Mouse (Mus musculus) mouse embryonic stem cell (cell line): ENCODE measurements at regions not wholly inside any gene's neighbourhood (a gene's known extent, or its start where the extent isn't known, plus 50 kb on each side); places are given as distances from the start of the nearest gene placed in this dataset.

ENCODE experiments used
- in situ Hi-C, 2 experiments: fragments of 300-500 bp; cut with MboI; formaldehyde crosslinking; loops; 1 replicate in 1 of 2; 3 replicates in 1 of 2; pipeline ENCODE4 v1.14.3; 2019 to 2020; ENCODE audit warnings: low sequenced_read_pairs in 2 of 2, low pct_unique_long_range_greater_than_20kb in 1 of 2, mixed read lengths in 1 of 2; ENCODE audit not compliant: unreplicated experiment in 1 of 2

DNA sequence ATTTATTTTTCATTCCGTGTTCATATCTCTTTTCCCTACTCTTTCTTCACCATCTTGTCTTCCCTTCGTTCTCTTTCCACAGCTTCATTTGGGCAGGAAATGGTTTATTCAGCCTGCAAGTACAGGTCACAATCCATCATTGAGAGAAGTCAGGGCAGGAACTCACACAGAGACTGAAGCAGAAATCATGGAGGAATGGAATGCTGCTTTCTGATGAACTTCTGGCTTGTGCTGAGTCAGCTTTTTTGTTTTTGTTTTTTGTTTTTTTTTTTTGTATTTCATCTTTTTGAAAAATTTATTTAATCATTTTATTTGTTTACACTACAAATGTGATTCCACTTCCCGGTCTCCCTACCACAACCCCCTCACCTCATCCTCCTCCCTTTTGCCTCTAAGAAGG, 51.2 kb upstream of the Suclg2 start:
- in situ Hi-C loops = no loop called here

DNA sequence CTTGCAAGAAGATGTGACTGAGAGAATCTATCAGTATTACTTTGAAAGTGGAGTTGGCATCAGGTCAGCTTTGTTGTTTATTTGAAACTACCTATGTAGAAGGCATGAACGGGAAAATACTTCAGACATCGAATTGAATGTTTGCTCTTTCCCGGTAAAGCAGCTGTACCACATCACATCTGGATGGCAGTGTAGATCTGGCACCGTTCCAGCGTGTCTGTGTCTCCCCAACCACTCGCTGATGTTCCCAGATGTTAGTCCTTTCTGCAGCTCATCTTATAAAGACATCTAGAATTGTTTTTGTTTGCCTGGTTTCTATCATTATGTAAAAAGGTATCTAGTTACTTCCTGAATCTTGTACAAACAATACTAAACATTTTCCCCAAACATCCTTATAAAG, 83.1 kb upstream of the Suclg2 start:
- in situ Hi-C loops = no loop called here

DNA sequence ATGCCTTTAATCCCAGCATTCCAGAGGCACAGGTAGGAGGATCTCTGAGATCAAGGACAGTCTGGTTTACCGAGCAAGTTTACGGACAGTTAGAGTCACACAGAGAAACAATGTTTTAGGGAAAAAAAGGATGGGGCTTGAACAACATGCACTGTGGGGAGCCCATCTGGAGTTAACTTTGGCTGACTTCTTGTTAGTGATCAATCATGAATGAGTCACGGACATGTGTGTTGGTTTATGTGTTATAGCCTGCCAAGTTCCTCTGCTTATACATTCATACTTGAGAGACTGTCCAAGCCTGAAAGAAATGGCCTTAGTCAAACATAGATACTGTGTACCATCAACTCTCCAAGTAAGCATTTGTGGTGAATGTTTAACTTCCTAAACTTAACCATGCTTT, 122.9 kb upstream of the Suclg2 start:
- in situ Hi-C loops = no loop called here

DNA sequence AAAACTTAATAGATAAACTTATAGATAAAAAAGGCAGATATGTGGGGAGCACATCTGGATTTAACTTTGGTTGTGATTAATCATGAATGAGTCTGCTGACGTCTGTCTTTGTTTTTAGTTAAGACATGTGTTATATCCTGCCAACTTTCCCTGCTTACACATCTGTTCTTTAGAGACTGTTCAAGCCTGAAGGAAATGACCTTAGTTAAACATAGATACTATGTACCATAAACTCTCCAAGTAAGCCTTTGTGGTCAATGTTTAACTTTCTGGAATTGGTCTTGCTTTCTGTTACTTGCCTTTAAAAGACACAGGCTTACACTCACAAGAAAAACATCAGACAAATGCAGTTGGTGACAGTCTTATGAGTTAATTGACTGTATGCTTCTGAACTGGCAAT, 127.9 kb upstream of the Suclg2 start:
- in situ Hi-C loops = no loop called here

DNA sequence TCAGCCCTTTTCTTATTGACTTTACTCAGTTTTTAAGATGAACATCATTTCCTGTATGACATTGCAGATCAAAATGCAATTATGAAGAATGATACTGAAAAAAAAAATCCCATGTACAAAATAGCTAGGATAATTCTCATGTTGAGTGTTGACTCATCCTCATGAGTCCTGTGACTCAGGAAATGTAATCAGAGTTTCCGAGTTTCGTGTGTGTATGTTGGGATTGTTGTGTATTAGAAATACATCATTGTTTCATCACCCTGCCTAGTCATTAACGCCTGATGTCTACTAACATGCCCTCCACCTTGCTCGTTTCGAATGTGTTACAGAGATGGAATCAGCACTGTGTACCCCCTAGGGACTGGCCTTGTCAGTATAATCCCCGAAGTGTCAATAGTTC, 156.9 kb upstream of the Suclg2 start:
- in situ Hi-C loops = loop anchor here in 1 of 2 experiments (25.0 kb wide), 1 partner anchor 962 kb away; no protein-coding TSS in a partner anchor

DNA sequence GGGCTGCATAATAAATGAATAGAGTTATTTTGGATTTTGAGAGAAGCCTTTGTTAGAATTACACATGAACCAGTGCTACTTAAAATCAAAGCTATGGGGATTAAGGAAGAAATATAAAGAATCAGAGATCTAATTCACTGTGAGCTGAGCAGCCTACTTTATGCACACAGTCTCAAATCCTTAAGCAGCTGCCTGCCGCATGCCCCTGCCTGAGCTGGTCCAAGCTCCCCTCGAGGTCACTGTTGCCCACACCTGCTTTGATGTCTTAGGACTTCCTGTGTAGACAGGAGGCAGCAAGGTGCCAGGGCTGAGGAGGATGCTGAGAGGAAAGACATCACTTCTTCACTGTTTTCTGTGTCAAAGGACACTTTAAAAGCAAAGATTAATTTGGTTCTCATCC, 157.7 kb upstream of the Suclg2 start:
- in situ Hi-C loops = loop anchor here in 1 of 2 experiments (25.0 kb wide), 1 partner anchor 961 kb away; no protein-coding TSS in a partner anchor

DNA sequence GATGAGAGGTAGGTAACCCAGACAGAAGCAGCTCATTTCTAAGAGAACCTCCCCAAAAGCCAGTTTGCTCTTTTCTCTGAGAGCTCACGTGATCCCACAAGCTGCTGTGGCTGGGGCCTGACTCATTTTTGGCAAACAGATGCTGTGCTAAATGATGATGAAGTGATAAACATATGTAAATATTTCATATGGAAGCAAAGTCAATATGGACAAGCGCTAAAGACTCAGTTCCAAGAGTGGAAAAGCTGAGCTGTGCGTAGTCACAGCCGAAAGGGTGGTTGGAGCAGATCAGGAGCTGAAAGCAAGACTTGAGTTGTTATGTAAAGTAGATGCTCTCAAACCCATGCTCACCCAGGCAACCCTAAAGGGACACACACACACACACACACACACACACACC, 168.0 kb upstream of the Suclg2 start:
- in situ Hi-C loops = loop anchor here in 1 of 2 experiments (25.0 kb wide), 1 partner anchor 951 kb away; no protein-coding TSS in a partner anchor

DNA sequence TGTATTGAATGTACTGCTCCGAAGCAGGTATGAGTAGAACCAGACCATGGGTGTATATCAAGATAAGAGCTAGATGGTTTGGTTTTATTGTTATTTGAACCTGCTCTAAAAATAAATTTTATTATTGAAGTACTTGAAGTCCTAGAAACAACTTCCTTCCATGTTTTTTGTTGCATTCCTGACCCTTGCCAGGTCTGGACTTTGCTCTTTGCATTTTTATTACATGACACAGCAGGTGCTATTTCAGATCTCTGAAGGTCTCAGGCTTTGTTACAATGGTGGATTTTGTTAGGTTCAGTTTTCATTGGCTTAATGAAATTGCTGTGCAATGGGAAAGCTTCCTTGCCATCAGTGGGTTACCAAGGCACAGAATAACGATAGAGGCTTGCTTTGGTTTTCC, 184.0 kb upstream of the Suclg2 start:
- in situ Hi-C loops = no loop called here

DNA sequence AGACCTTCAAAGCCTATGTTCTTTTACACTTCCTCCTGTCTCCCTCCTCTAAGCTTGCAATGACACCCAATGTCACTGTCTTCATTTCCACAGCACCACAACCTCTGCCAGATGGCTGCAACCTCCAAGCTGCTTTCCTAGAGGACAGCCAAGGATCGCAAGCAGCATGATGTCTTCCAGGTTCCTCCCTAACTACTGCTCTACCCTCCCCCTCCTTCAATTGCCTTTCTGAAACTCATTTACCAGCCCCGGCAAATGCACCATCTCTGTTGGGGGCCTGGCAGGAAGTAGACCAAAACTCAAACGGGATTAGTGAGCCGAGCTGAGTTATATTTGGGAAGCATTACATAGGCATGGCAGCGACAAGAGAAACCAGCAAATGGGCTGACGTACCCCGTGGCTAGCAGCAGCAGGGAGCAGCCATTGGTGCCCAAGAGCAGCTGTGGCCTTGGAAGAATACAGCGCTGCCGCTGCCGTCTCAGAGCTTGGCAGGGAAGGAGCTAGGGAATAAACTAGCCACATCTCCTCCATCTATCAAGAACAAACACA, 185.6 kb upstream of the Suclg2 start:
- in situ Hi-C loops = no loop called here

DNA sequence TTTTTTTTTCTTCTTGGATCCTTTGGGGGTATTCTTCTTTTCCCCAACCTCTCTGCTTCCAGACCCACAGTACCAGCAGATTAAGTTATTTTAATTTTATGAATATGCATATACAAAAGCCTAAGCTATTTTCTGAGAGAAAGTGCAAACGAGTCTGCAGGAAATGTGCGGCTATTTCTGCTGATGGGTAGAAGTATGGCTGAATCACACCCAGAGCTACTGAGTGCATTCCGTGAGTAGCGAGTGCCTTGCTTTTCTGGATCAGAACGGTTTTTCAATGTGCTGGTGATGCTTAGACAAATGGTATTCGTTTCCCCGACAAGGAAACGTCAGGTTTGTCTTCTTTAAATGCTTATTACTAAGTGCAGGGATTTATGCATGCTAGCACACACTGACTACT, 186.5 kb upstream of the Suclg2 start:
- in situ Hi-C loops = no loop called here

DNA sequence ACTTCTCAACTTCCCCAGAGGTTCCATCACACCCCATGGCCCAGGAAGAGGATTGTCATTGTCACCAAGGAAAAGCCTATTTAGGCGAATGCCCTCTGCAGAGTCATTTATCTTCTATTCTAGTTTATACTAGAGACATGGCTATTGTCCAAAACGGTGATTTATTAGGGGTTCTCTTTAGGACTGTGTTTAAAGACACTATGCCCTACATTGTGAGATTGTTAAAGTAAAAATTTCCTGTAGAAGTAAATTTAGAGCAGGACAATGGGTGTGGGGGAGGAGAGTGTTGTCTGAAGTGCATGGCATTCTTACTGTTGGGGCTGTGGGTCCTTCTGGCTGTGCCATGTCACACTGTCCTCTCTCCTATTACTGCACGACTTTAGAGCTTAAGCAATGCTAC, 191.2 kb upstream of the Fam19a1 start:
- in situ Hi-C loops = no loop called here

DNA sequence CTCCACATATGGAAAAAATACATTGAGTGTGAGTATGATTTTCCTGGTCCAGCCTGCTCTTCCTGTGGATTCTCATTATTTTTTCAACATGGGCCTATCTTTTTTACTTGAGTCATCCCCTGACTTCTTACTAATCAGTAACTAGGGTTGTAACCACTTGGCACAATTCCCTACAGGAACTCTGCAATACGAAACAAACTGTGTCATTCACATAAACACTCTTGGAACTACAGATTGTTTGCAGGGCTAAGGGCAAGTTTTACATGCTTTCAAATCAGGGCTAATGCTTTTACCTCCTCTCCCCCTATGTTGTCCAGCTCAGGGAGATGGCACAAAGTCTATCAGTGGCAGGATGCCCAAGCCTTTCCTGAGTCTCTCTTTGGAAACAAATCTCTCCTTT, 178.4 kb upstream of the Fam19a1 start:
- in situ Hi-C loops = no loop called here

DNA sequence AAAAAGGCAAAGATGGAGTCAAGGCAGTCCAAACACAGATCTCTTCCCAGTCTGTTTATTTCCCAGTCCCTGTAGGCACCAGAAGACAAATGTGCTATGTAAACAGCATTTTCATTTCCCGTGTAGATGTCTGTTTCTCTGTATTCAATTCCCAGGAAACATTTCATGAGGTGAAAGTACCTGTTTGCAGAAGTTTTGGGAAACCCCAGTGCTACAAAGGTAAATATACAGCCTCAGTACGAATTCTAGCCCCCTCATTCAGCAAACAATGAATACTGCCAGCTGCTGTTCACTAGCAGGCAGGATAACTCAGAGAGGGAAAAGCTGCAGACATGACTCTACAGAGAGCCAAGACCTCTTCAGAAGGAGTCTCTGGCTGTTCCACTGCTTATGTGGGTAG, 176.4 kb upstream of the Fam19a1 start:
- in situ Hi-C loops = no loop called here

DNA sequence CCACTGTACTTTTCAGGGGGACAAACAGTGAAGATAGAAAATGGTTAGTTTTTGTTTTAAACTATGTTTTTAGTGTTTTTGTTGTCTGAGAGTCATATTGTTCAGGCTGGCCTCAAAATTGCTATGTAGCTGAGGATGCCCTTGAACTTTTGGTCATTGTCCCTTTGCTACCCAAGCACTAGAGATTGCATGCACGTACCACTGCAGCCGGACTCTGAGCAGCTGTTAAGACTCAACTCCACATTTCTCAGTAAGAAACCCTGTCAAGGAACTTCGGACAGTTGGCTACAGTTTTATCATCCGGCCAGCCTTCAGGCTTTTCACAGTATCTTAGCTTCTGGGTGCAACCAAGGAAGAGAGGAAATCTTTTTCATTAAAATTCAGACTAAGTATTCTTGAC, 173.9 kb upstream of the Fam19a1 start:
- in situ Hi-C loops = no loop called here

DNA sequence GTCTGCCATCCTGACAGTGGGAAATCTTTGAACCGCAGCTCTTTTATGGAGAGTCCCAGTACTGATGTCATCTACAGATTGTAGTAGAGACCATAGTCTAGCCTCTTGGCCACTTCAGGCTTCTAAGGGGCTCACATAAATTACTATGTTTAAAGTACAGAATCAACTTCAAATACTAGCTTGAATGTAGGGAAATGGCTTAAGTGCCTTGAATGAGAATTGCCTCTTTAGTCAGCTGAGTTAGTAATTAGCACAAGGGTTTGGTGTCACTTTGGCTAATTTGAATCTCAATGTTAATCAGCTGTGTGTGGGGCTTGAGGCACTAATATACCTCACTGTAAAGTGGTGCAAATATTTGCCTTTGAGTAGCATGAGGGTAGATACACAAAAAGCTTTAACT, 152.2 kb upstream of the Fam19a1 start:
- in situ Hi-C loops = no loop called here

DNA sequence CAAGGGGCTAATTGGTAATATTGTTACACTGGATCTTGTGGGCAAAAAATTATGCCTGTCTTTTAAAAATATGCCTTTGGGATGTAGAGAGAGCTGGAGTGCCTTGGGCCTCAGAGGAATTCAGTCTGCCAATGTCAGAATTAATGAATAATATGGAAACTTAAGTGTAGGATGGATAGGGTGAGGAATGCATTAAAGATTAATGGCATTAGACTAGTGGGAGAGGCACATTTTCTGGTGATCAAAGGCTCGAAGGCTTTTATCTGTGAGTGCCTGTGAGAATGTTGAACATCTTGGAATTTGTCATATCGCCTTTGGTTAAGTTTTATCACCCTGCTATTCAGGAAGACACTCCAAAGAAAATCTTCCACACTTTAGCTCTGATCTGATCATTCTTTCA, 146.7 kb upstream of the Fam19a1 start:
- in situ Hi-C loops = no loop called here

DNA sequence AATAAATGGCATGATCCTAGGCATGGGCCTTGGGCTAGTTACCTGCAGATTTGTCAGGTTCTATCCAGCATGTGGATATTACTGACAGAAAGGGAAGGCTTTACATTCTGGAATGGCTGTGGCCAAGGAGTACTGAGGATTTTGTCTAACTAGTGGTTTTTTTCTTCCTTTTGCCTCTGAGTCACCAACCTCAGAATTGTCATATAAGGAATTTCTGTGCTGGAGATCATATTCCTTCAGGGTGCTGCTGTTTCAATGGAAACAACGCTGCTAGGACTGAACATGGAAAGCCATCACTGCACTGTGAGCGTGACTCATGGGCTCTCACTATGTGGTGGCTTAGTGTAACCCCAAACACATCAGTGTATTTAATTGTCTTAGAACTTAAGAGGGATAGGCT, 137.0 kb upstream of the Fam19a1 start:
- in situ Hi-C loops = no loop called here

DNA sequence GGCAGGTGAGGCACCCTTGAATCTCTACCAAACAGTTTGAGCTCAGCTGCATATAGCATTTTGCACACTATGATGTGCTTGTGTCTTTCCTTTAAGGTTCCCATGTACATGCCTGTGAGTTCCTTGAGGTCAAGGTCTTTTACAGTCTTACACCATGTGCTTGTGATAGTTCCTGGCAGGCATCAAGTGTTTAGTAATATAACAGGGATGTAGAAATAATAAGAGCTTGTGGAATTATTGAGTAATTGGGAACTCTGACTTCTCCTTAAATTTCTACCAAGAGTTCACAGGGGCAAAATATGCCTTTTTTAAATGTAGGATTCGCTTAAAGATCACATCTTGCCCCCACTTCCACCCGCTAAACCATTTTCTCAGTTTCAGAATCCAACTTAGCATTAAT, 115.9 kb upstream of the Fam19a1 start:
- in situ Hi-C loops = no loop called here

DNA sequence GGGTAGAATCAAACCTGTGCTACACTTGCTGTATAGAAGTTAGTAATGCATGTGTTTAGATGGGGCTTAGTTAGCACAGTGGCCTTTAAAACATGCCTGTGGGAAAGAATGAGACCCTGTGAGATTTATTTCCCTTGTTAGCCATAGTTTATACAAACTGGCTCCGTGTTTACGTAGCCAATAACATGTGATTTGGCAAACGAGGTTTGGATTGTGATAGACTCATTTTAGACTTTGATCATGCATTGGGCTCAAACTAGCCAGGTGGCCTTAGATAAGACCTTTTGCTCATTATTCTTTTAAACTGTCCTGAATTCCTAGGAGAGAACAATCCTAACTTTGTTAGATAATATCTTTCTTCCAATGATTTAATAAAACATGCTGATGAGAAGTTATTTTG, 115.2 kb upstream of the Fam19a1 start:
- in situ Hi-C loops = no loop called here

DNA sequence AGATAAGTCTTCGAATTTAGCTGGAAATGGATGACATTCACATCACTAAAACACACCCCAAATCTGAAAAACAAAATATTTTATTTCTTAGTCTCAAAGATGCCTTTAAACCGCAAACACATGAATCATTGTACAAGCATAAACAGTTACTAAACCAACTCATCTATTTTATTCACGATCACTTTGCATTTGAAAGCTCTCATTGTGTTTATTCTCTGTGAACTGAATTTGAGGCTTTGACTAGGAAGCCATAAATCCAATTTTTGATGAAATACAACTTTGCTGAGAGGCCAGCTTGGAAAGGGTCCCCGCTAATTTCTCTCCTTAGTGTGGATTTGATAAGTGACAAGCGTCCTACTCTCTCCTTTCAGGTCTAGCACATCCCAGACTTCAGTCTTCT, 113.5 kb upstream of the Fam19a1 start:
- in situ Hi-C loops = no loop called here

DNA sequence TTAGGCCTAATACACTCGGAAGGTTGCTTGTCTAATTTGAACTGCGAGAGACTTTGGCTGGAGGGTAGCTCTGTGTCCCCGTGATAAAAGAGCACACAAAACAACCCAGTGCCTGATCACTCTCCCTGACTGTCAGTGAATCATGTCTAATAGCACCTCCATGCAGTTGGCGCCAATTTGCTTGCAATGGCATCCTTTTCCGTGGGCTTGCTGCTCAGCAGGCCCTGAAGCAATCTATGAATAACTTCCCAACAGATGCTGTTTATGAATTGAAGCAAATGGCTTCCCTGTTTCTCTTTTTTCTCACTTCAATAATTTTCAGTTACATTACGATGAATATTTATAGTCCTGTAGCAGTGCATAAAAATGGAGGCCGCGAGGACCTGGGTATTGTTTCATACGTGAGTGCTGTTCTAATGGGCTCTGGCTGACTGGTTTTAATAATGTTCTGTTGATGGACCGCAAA, 112.9 kb upstream of the Fam19a1 start:
- in situ Hi-C loops = no loop called here
